Mouse (Mus musculus) CH12.LX (cell line): ENCODE results near the gene Lca5l.

Experiments
- BHLHE40 ChIP-seq: IDR thresholded peaks from 2 replicates; pipeline ENCODE4 v1.6.1; 2011; ENCODE audit warnings: mild to moderate bottlenecking, low read depth, low read length, improper control_type of control experiment
- ELF1 ChIP-seq: IDR thresholded peaks from 2 replicates; pipeline ENCODE4 v1.6.1; 2014; ENCODE audit warnings: low read depth, mild to moderate bottlenecking, inconsistent platforms, low read length, improper control_type of control experiment
- EP300 ChIP-seq: IDR thresholded peaks from 2 replicates; pipeline ENCODE4 v1.6.1; 2011; ENCODE audit warnings: low read length, improper control_type of control experiment
- HCFC1 ChIP-seq: IDR thresholded peaks from 2 replicates; pipeline ENCODE4 v1.6.1; 2012; ENCODE audit warnings: low read depth, mild to moderate bottlenecking, inconsistent platforms, low read length, improper control_type of control experiment
- JUND ChIP-seq: conservative IDR thresholded peaks from 2 replicates; pipeline ENCODE4 v1.6.1; 2011; ENCODE audit warnings: low read depth, low read length, improper control_type of control experiment
- MAX ChIP-seq: IDR thresholded peaks from 2 replicates; pipeline ENCODE4 v1.6.1; 2011; ENCODE audit warnings: low read length, improper control_type of control experiment
- NELFE ChIP-seq: IDR thresholded peaks from 2 replicates; pipeline ENCODE4 v1.6.1; 2011; ENCODE audit warnings: low read depth, low read length, improper control_type of control experiment
- POLR2A ChIP-seq: IDR thresholded peaks from 2 replicates; pipeline ENCODE4 v1.6.1; 2011; ENCODE audit warnings: low read depth, mild to moderate bottlenecking, improper control_type of control experiment, low read length
- RAD21 ChIP-seq: IDR thresholded peaks from 2 replicates; pipeline ENCODE4 v1.6.1; 2011; ENCODE audit warnings: low read depth, mild to moderate bottlenecking, low read length, improper control_type of control experiment, moderate library complexity

GRCm38 (mm10) chr16:96165723-96166264 is 26.3 kb downstream of the Lca5l start:
- TF ChIP-seq HCFC1 (no peak), ELF1 (no peak), MAX (no peak), POLR2A (no peak), RAD21 (no peak), NELFE (no peak), EP300 (no peak), BHLHE40 (no peak), JUND (no peak)
